Mouse (Mus musculus): ENCODE data around the gene Nup62. TPM values are rescaled to one million over a fixed set of nuclear protein-coding genes. Genes with fewer than 3 reads are reported as not detected.
A peak's percentile ranks its signal among the peaks of the same experiment; 100 is the strongest.

The Nup62 gene
- polyA plus RNA-seq, 1 experiment from 2014 or later = 57.6 TPM

DNA sequence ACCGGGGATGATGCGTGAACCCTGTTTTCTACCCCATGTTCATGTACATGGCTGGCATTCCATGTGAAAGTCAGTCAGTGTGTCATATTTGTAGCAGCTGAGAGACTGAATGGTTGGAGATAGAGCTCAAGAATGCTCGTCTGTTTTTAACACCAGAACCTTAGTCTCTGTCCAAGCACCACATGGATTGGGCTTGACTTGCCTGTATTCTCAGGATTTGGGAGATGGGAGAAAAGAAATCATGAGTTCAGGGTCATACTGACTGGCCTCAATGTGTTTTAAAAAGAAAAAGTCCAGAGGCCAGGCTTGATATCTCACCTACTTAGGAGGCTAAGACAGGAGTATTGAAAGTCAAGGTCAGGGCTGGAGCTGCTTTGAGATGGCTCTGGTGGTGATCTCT lies 1.6 kb downstream of the Nup62 start:
- peak overlapping the region; percentile 81 for H3K4me2 ChIP-seq (ENCODE audit: low read length)
- no peak for TF ChIP-seq CTCF (IDR thresholded peaks at IDR 0.05; ENCODE audit: low read depth)
- 15% methylated on average over 3 of the region's 3 CpGs for WGBS
- no peak for DNase-seq (ENCODE audit: low spot score)
- H3K9me3 ChIP-seq (replicated peaks; ENCODE audit: low read length) = no peaks in the 10 kb centered on the region
- no peaks in the 10 kb centered on the region for H3K27me3 ChIP-seq (ENCODE audit: insufficient read depth, low read length)
- peaks cover 23% of the 10 kb centered on the region for H3K4me1 ChIP-seq (replicated peaks; ENCODE audit: insufficient read depth, low read length)
- ATAC-seq (replicated peaks; ENCODE audit: low FRiP score, low read depth) = no peak
- H3K27ac ChIP-seq = 0 out of 2 replicates have a peak overlapping the region, but pooled peaks have one; percentile 98
- H3K36me3 ChIP-seq (ENCODE audit: insufficient read depth, low read length) = no peaks in the 10 kb centered on the region
- H3K4me3 ChIP-seq (replicated peaks; ENCODE audit: low read depth, low read length) = peak overlapping the region; percentile 87
- H3K9ac ChIP-seq (ENCODE audit: low read depth, low read length) = peak overlapping the region; percentile 94

DNA sequence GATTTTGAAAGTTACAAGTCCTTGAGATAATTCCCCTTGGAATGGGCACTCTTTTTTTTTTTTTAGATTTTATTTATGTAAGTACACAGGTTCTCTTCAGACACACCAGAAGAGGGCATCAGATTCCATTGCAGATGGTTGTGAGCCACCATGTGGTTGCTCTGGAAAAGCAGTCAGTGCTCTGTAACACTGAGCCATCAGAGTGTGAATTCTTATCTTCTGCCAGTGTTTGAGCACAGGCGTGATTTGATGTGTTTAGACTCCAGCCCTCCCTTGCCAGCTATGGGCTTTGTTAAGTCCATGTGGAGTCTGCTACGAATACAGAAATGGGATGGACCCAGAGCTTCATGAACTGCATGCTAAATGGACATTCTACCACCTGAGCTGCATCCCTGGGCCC lies 2.3 kb downstream of the Nup62 start:
- H3K36me3 ChIP-seq (ENCODE audit: insufficient read depth, low read length) = no peaks in the 10 kb centered on the region
- TF ChIP-seq CTCF (IDR thresholded peaks at IDR 0.05; ENCODE audit: low read depth) = peak; percentile 54
- no peak for DNase-seq (ENCODE audit: low spot score)
- peak overlapping the region; percentile 94 for H3K9ac ChIP-seq (ENCODE audit: low read depth, low read length)
- no peak for ATAC-seq (replicated peaks; ENCODE audit: low FRiP score, low read depth)
- peak overlapping the region; percentile 81 for H3K4me2 ChIP-seq (ENCODE audit: low read length)
- peaks cover 23% of the 10 kb centered on the region for H3K4me1 ChIP-seq (replicated peaks; ENCODE audit: insufficient read depth, low read length)
- 26% methylated on average over 2 of the region's 2 CpGs for WGBS
- H3K9me3 ChIP-seq (replicated peaks; ENCODE audit: low read length) = no peaks in the 10 kb centered on the region
- no peaks in the 10 kb centered on the region for H3K27me3 ChIP-seq (ENCODE audit: insufficient read depth, low read length)
- H3K4me3 ChIP-seq (replicated peaks; ENCODE audit: low read depth, low read length) = 0 out of 2 replicates have a peak overlapping the region, but pooled peaks have one; percentile 87
- H3K27ac ChIP-seq = no peak overlapping the region

GRCm38 (mm10) chr7:44818751-44819235 lies 2.9 kb downstream of the Nup62 start:
- Histone ChIP-seq H3K36me3 (ENCODE audit: insufficient read depth, low read length) (no peaks in the 10 kb centered on the region), H3K4me3 (replicated peaks; ENCODE audit: low read depth, low read length) (peak overlapping the region; percentile 2; the same call in 1 of the 2 replicates), H3K9me3 (replicated peaks; ENCODE audit: low read length) (no peaks in the 10 kb centered on the region), H3K27ac (0 out of 2 replicates have a peak overlapping the region, but pooled peaks have one; percentile 10), H3K4me2 (ENCODE audit: low read length) (peak overlapping the region; percentile 81), H3K9ac (ENCODE audit: low read depth, low read length) (peak overlapping the region; percentile 38; the same call in 1 of the 2 replicates), H3K27me3 (ENCODE audit: insufficient read depth, low read length) (no peaks in the 10 kb centered on the region), H3K4me1 (replicated peaks; ENCODE audit: insufficient read depth, low read length) (peaks cover 23% of the 10 kb centered on the region)
- TF ChIP-seq CTCF (IDR thresholded peaks at IDR 0.05; ENCODE audit: low read depth) = no peak
- peak; percentile 16 for DNase-seq (ENCODE audit: low spot score)
- no peak for ATAC-seq (replicated peaks; ENCODE audit: low FRiP score, low read depth)
- WGBS = 29% methylated on average over 6 of the region's 6 CpGs

GRCm38 (mm10) chr7:44819391-44819790 lies 3.5 kb downstream of the Nup62 start:
- no peak for TF ChIP-seq CTCF (IDR thresholded peaks at IDR 0.05; ENCODE audit: low read depth)
- Histone ChIP-seq H3K4me2 (ENCODE audit: low read length) (peak overlapping the region; percentile 81), H3K9ac (ENCODE audit: low read depth, low read length) (peak overlapping the region; percentile 38; the same call in 1 of the 2 replicates), H3K4me1 (replicated peaks; ENCODE audit: insufficient read depth, low read length) (peaks cover 23% of the 10 kb centered on the region), H3K27ac (0 out of 2 replicates have a peak overlapping the region, but pooled peaks have one; percentile 10), H3K36me3 (ENCODE audit: insufficient read depth, low read length) (no peaks in the 10 kb centered on the region), H3K4me3 (replicated peaks; ENCODE audit: low read depth, low read length) (no peak overlapping the region; the same call in 1 of the 2 replicates), H3K27me3 (ENCODE audit: insufficient read depth, low read length) (no peaks in the 10 kb centered on the region), H3K9me3 (replicated peaks; ENCODE audit: low read length) (no peaks in the 10 kb centered on the region)
- 86% methylated on average over 2 of the region's 2 CpGs for WGBS
- no peak for DNase-seq (ENCODE audit: low spot score)
- no peak for ATAC-seq (replicated peaks; ENCODE audit: low FRiP score, low read depth)

GRCm38 (mm10) chr7:44819863-44820262 lies 4.0 kb downstream of the Nup62 start:
- Histone ChIP-seq H3K4me3 (replicated peaks; ENCODE audit: low read depth, low read length) (no peak overlapping the region), H3K9ac (ENCODE audit: low read depth, low read length) (0 out of 2 replicates have a peak overlapping the region, but pooled peaks have one; percentile 38), H3K4me1 (replicated peaks; ENCODE audit: insufficient read depth, low read length) (peaks cover 23% of the 10 kb centered on the region), H3K36me3 (ENCODE audit: insufficient read depth, low read length) (no peaks in the 10 kb centered on the region), H3K9me3 (replicated peaks; ENCODE audit: low read length) (no peaks in the 10 kb centered on the region), H3K4me2 (ENCODE audit: low read length) (no peak overlapping the region), H3K27ac (no peak overlapping the region), H3K27me3 (ENCODE audit: insufficient read depth, low read length) (no peaks in the 10 kb centered on the region)
- DNase-seq (ENCODE audit: low spot score) = no peak
- no peak for ATAC-seq (replicated peaks; ENCODE audit: low FRiP score, low read depth)
- TF ChIP-seq CTCF (IDR thresholded peaks at IDR 0.05; ENCODE audit: low read depth) = no peak
- 42% methylated on average over 5 of the region's 5 CpGs for WGBS

DNA sequence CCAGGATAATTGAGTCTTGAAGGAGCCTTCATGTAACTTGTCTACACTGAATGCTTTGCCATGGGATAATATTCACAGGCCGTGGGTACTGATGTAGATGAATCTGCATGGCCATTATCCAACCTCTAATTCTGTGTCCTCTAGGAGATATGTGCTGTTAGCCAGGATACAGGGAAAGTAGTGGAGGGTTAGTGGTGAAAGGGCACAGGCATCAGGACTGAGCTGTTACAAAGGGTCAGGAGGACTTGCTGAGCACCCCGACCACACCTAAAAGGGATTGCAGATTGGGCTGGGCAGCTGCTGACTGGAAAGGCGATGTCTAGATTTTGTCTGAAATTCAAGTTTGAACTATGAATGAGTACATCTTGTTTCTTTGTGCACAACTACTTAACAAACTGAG lies 4.6 kb downstream of the Nup62 start:
- Histone ChIP-seq H3K9ac (ENCODE audit: low read depth, low read length) (no peak overlapping the region), H3K36me3 (ENCODE audit: insufficient read depth, low read length) (no peaks in the 10 kb centered on the region), H3K4me2 (ENCODE audit: low read length) (no peak overlapping the region), H3K27ac (no peak overlapping the region), H3K27me3 (ENCODE audit: insufficient read depth, low read length) (no peaks in the 10 kb centered on the region), H3K4me3 (replicated peaks; ENCODE audit: low read depth, low read length) (no peak overlapping the region), H3K9me3 (replicated peaks; ENCODE audit: low read length) (no peaks in the 10 kb centered on the region), H3K4me1 (replicated peaks; ENCODE audit: insufficient read depth, low read length) (peaks cover 23% of the 10 kb centered on the region)
- WGBS = 81% methylated on average over 3 of the region's 3 CpGs
- TF ChIP-seq CTCF (IDR thresholded peaks at IDR 0.05; ENCODE audit: low read depth) = no peak
- DNase-seq (ENCODE audit: low spot score) (no peak), ATAC-seq (replicated peaks; ENCODE audit: low FRiP score, low read depth) (no peak)

Data from kidney, postnatal 0 days (tissue).